Mouse (Mus musculus): ENCODE results near the gene Ngdn.

DNA sequence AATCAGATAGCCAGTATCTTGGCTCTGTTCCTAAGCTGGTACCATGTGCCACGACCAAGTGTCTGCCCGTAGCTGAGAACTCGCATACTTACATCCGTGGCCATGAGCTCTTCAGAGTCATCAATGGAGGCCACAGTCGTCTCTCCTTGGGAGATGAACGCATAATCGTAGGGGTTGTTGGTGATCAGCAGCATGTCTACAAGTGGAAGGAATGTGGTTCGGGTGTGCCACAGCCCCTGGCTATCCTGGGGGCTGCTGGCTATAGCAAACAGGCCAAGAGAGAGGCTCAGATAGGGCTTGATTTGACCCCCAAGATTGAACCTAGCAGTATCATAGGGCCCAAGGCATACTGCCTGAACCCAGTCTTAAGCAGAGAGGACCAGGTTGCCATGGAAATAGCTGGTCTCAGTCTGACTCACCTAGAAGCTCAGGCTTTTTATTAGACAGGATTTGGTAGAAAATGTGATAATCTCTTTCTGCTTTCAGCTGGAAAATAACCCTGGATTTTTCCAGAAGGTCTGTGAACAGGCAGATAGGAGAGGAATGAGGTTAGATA is 25.3 kb upstream of the Ngdn start:
- TF ChIP-seq CTCF (conservative IDR thresholded peaks at IDR 0.05; ENCODE audit: low read length) (no peak), NANOG (IDR thresholded peaks at IDR 0.05; ENCODE audit: borderline replicate concordance, low read length) (no peak), POU5F1 (IDR thresholded peaks at IDR 0.05; ENCODE audit: borderline replicate concordance, low read length) (no peak)

Measured in E14TG2a.4 (cell line).